Mouse (Mus musculus) cerebellum, adult 9-10 months (tissue): Measurements from ENCODE around the gene Acaca.
A peak's percentile ranks its signal among the peaks of the same experiment; 100 is the strongest.
"Not testable (repeated sequence)": the region's sequence is repeated elsewhere in the genome, so short reads cannot be mapped to it uniquely, and the experiment has no call there.

ENCODE experiments used
- DNase-seq: peaks from one replicate; pipeline ENCODE4 v3.0.0; 2022

Gene Acaca

GRCm38 (mm10) chr11:84252425-84252824 is 123.0 kb downstream of the Acaca start:
- no peak for DNase-seq

DNA sequence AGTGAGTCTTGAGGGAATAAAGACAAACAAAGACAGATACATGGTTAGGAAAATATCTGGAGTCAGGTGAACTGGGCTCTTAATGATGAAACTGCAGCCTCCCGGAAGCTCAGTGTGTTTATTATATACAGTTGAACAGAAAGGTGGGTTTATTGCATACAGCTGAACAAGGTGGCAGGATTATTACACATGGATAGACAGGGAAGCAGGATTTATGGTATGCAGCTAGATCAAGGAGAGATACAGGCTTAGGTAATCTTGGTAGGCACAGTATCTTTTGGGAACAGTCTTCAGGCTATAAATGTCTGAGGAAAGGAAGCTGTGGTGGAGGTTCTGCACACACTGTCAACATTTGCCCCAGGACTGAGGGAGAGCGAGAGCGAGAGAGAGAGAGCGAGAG is 126.4 kb downstream of the Acaca start:
- no peak for DNase-seq

DNA sequence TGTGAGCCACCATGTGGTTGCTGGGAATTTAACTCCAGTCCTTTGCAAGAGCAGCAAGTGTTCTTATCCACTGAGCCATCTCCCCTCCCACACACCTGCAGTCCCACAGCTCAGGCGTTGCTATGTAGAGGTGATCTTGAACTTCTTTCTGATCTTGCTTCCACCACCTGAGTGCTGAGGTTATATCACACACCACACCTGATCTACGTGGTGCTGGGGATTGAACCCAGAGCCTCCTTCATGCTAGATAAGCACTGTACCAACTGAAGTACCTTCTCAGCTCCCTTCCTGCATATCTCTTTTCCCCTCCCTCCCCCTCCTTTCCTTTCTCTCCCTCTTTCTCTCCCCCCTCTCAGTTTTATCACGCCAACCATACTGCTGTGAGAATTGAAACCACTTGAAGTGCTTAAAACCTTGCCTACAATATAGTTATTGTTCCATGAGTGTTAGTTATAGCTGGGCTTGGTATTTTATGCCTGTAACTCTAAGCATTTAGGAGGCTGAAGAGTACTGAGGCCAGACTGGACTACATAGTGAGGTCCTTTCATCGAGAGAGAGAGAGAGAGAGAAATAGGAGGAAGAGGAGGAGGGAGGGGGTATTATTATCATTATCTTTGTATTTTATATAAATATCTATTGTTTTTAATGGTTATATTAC is 128.7 kb downstream of the Acaca start:
- DNase-seq, result no peak

GRCm38 (mm10) chr11:84264490-84264889 is 135.0 kb downstream of the Acaca start:
- peak; percentile 38 for DNase-seq

DNA sequence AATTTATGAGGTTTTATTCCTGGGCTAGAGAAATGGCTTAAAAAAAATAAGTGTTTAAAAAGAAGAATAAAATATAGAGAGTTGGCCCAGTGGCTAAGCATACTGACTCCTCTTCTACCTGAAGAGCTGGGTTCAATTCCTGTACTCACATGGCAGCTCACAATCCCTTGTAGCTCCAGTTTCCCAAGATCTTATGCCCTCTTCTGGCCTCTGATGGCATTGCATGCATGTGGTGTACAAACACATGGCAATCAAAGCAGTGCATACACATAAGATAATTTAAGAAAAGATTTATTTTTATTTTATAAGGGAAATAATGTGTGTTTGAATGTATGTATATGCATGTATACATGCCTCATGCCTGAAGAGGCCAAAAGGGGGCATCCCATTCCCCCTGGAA is 138.6 kb downstream of the Acaca start:
- peak; percentile 6 for DNase-seq

DNA sequence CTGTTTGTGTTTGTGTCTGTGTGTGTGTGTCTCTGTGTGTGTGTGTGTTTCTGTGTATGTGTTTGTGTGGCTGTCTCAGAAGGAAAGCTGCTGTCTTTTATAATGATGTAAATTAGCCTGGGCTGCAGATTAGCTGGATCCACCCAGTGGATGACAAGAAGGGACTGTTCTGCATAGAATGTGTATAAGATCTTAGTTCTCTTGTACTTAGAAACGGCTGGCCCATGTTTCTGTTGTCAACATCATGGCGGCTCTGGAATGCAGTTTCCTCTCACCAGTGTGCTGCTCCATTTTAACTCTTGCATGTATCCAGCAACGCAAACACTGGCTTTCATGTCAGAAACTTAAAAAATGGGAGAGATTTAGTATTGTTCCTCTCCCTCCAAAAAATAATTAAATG is 141.0 kb downstream of the Acaca start:
- DNase-seq, result no peak

- DNase-seq, result no peak
Measured at GRCm38 (mm10) chr11:84271948-84272347, 142.5 kb downstream of the Acaca start.

- DNase-seq, result no peak
Measured at GRCm38 (mm10) chr11:84272574-84272973, 143.1 kb downstream of the Acaca start.

GRCm38 (mm10) chr11:84276979-84277378 is 147.5 kb downstream of the Acaca start:
- DNase-seq, result no peak

DNA sequence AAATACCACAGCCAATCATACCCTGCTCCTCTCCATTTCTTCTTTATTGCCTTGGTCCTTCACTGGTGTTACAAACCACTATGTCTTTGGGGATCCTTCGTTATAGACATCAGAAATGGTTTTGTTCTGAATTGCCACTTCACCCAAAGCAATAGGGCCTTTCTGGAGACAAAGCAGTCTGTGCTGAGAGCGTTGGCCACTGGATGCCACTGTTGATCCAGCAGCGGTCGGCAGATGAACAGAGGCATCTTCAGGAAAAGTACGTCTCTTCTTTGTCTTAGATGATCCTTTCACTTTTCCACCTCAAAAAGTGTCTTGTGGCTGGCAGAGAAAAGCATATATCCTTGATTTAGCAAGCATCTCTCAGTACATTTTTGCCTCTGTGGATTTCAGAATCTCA is 151.8 kb downstream of the Acaca start:
- no peak for DNase-seq

GRCm38 (mm10) chr11:84282944-84283703 is 153.7 kb downstream of the Acaca start:
- DNase-seq, result no peak

DNA sequence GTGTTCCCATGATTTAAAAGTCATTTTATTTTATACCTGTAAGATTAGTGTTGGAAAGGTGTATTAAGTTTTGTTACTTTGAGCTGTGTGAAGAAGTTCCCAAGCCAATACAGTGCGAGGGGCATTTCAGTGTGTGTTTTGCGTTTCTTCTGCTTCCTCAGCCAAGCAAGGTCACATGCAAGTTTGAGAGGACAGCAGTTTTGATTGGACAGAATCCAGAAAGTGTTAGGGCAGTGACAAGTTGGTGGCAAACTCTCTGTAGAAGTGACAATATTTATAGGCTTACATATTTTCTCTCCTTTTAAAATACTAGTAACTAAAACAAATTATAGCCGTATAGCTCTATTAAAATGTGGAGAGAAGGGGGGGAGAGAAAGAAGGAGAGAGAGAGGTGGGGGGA is 161.3 kb downstream of the Acaca start:
- no peak for DNase-seq

GRCm38 (mm10) chr11:84292532-84292931 is 163.1 kb downstream of the Acaca start:
- DNase-seq, result no peak

- DNase-seq, result no peak
Measured at GRCm38 (mm10) chr11:84293288-84293687, 163.8 kb downstream of the Acaca start.

- DNase-seq, result no peak
Measured at GRCm38 (mm10) chr11:84296337-84296736, 166.9 kb downstream of the Acaca start.

- DNase-seq, result no peak
Measured at GRCm38 (mm10) chr11:84305474-84305873, 176.0 kb downstream of the Acaca start.

- DNase-seq, result no peak
Measured at GRCm38 (mm10) chr11:84306158-84306742, 176.8 kb downstream of the Acaca start.

GRCm38 (mm10) chr11:84324032-84324752 is 194.7 kb downstream of the Acaca start:
- DNase-seq, result no peak

GRCm38 (mm10) chr11:84327086-84327485 is 197.6 kb downstream of the Acaca start:
- no peak for DNase-seq

GRCm38 (mm10) chr11:84332384-84332783 is 202.9 kb downstream of the Acaca start:
- no peak for DNase-seq

- DNase-seq, result no peak
Measured at GRCm38 (mm10) chr11:84332860-84333259, 203.4 kb downstream of the Acaca start.

DNA sequence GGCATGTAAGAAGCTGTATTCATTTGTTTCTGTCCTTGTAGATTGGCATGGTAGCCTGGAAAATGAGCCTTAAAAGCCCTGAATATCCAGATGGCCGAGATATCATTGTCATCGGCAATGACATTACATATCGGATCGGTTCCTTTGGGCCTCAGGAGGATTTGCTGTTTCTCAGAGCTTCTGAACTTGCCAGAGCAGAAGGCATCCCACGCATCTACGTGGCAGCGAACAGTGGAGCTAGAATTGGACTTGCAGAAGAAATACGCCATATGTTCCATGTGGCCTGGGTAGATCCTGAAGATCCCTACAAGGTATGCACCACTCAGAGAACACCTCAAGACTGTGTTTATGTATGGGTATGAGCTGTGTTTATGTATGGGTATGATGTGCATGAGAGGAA is 208.8 kb downstream of the Acaca start:
- DNase-seq, result not testable (repeated sequence)

- no peak for DNase-seq
Measured at GRCm38 (mm10) chr11:84340630-84341029, 211.2 kb downstream of the Acaca start.
